Mouse (Mus musculus) Patski (cell line): ENCODE measurements around the gene Cbx6. TPM values are rescaled to one million over a fixed set of nuclear protein-coding genes. Genes with fewer than 3 reads are reported as not detected.

Experiments used
- ATAC-seq: fragments of 100-300 bp; one replicate; pipeline ENCODE4 v1.8.0; 2021
- CTCF ChIA-PET: fragments of 350-600 bp; sonication (Branson Sonifier 250); formaldehyde crosslinking; loops from one replicate; lab custom pipeline; 2022; ENCODE audit warnings: inconsistent platforms; lab: Charles Lee
- POLR2A ChIA-PET: fragments of 350-600 bp; sonication (Branson Sonifier 250); formaldehyde crosslinking; loops from one replicate; lab custom pipeline; 2022; ENCODE audit warnings: antibody characterized with exemption, inconsistent platforms; lab: Charles Lee
- DNase-seq: peaks from one replicate; pipeline ENCODE4 v3.0.0-alpha.2; 2011; ENCODE audit warnings: low read depth, low spot score
- H3K27me3 ChIP-seq: fragments of 371-371 bp; one replicate; pipeline ENCODE4 v1.5.1; 2021
- CTCF ChIP-seq: fragments of 100-300 bp; IDR thresholded peaks from one replicate; pipeline ENCODE4 v1.5.1; 2021
- in situ Hi-C: fragments of 300-500 bp; cut with MboI; formaldehyde crosslinking; loops from 3 replicates; pipeline ENCODE4 v1.11.1; 2018; ENCODE audit warnings: low pct_unique_long_range_greater_than_20kb, mixed read lengths
- polyA plus RNA-seq: library from polyadenylated mRNA; unstranded; gene quantifications from one replicate; pipeline ENCODE4 v1.2.3, GENCODE M21; 2021

Gene Cbx6
- polyA plus RNA-seq, 1 experiment from 2014 or later = 75.9 TPM

- no peak for ATAC-seq
- ChIA-PET POLR2A (no interaction called here), CTCF (no interaction called here)
These were observed 32.9 kb upstream of the Cbx6 start for GRCm38 (mm10) chr15:79867260-79868002.

GRCm38 (mm10) chr15:79859821-79860220 is 25.3 kb upstream of the Cbx6 start:
- CTCF ChIA-PET = no interaction called here

More at GRCm38 (mm10) chr15:79867260-79868002, 32.9 kb upstream of the Cbx6 start:
- in situ Hi-C loops = no loop called here
- H3K27me3 ChIP-seq = peaks cover 6% of the 10 kb centered on the region
- no peak for DNase-seq
- peak; percentile 46 for TF ChIP-seq CTCF

GRCm38 (mm10) chr15:79858979-79859378 is 24.5 kb upstream of the Cbx6 start:
- no peak for TF ChIP-seq CTCF
- ChIA-PET POLR2A (no interaction called here), CTCF (no interaction called here)
- ATAC-seq = no peak
- DNase-seq = no peak
- in situ Hi-C loops = no loop called here
- H3K27me3 ChIP-seq = peaks cover 29% of the 10 kb centered on the region

More at GRCm38 (mm10) chr15:79859821-79860220, 25.3 kb upstream of the Cbx6 start:
- TF ChIP-seq CTCF = no peak
- peaks cover 31% of the 10 kb centered on the region for H3K27me3 ChIP-seq
- POLR2A ChIA-PET = no interaction called here
- ATAC-seq = no peak
- in situ Hi-C loops = no loop called here
- no peak for DNase-seq

GRCm38 (mm10) chr15:79850143-79850542 is 15.7 kb upstream of the Cbx6 start:
- DNase-seq (no peak), ATAC-seq (no peak)
- peaks cover 16% of the 10 kb centered on the region for H3K27me3 ChIP-seq
- ChIA-PET POLR2A (no interaction called here), CTCF (no interaction called here)
- in situ Hi-C loops = no loop called here
- no peak for TF ChIP-seq CTCF

GRCm38 (mm10) chr15:79847100-79847499 is 12.6 kb upstream of the Cbx6 start:
- no peak for TF ChIP-seq CTCF
- H3K27me3 ChIP-seq = peaks cover 16% of the 10 kb centered on the region
- DNase-seq (no peak), ATAC-seq (no peak)
- CTCF ChIA-PET = no interaction called here
- POLR2A ChIA-PET = no interaction called here
- in situ Hi-C loops = no loop called here

GRCm38 (mm10) chr15:79845986-79846385 is 11.5 kb upstream of the Cbx6 start:
- no peak for TF ChIP-seq CTCF
- in situ Hi-C loops = no loop called here
- CTCF ChIA-PET = interaction anchor here (1.1 kb wide), 1 partner anchor 15 kb away, joined by 3 read pairs; no protein-coding TSS in a partner anchor

GRCm38 (mm10) chr15:79842985-79843384 is 8.5 kb upstream of the Cbx6 start:
- in situ Hi-C loops = no loop called here
- CTCF ChIA-PET = interaction anchor here (1.2 to 1.5 kb wide), 2 partner anchors 9 to 12 kb away, joined by 3 to 4 read pairs; no protein-coding TSS in a partner anchor
- no peak for TF ChIP-seq CTCF
- H3K27me3 ChIP-seq = peaks cover 30% of the 10 kb centered on the region
- DNase-seq (no peak), ATAC-seq (no peak)
- POLR2A ChIA-PET = no interaction called here

More at GRCm38 (mm10) chr15:79845986-79846385, 11.5 kb upstream of the Cbx6 start:
- POLR2A ChIA-PET = no interaction called here
- no peak for ATAC-seq
- no peak for DNase-seq
- H3K27me3 ChIP-seq = peaks cover 25% of the 10 kb centered on the region

- DNase-seq (no peak), ATAC-seq (no peak)
- in situ Hi-C loops = no loop called here
- CTCF ChIA-PET = no interaction called here
- TF ChIP-seq CTCF = no peak
- peaks cover 20% of the 10 kb centered on the region for H3K27me3 ChIP-seq
- POLR2A ChIA-PET = no interaction called here
These were observed 5.8 kb upstream of the Cbx6 start for GRCm38 (mm10) chr15:79840281-79840680.

GRCm38 (mm10) chr15:79834881-79835260 is 383 bp upstream of the Cbx6 start:
- TF ChIP-seq CTCF = no peak
- CTCF ChIA-PET = no interaction called here
- ATAC-seq (no peak), DNase-seq (no peak)
- POLR2A ChIA-PET = interaction anchor here (0.6 to 1.0 kb wide), 2 partner anchors 29 to 283 kb away, joined by 3 to 6 read pairs; no protein-coding TSS in a partner anchor
- in situ Hi-C loops = loop anchor here (5.0 kb wide), 3 partner anchors 47 to 242 kb away; no protein-coding TSS in a partner anchor
- peaks cover 5% of the 10 kb centered on the region for H3K27me3 ChIP-seq

- ChIA-PET CTCF (interaction anchor here (1.4 kb wide), 1 partner anchor 10 kb away, joined by 3 read pairs; no protein-coding TSS in a partner anchor), POLR2A (interaction anchor here (0.6 to 2.6 kb wide), 3 partner anchors 45 to 80 kb away, joined by 5 to 9 read pairs (median 5); no protein-coding TSS in a partner anchor)
- no peaks in the 10 kb centered on the region for H3K27me3 ChIP-seq
- DNase-seq (no peak), ATAC-seq (no peak)
- no peak for TF ChIP-seq CTCF
- in situ Hi-C loops = loop anchor here (5.0 kb wide), 3 partner anchors 49 to 244 kb away; no protein-coding TSS in a partner anchor
These were observed 1.0 kb downstream of the Cbx6 start for GRCm38 (mm10) chr15:79833251-79834050.
